Mouse (Mus musculus) cerebellum, adult 2 months (tissue): ENCODE data around the gene Gm9958.

Experiments used
- CTCF ChIP-seq: fragments of 200-500 bp; IDR thresholded peaks from 2 replicates; pipeline ENCODE4 v1.5.1; 2011; ENCODE audit warnings: low read depth, mild to moderate bottlenecking, control low read depth, low read length, moderate library complexity, borderline replicate concordance; ENCODE audit not compliant: insufficient read depth
- POLR2A ChIP-seq: fragments of 200-500 bp; IDR thresholded peaks from 2 replicates; pipeline ENCODE4 v1.6.1; 2011; ENCODE audit warnings: low read length, control low read depth, borderline replicate concordance; ENCODE audit not compliant: insufficient read depth

GRCm38 (mm10) chr5:90355824-90356223, 11.2 kb upstream of the Gm9958 start:
- TF ChIP-seq POLR2A = no peak
- TF ChIP-seq CTCF = no peak
